Comparison of ENCODE assay signal across 9 mouse cellular contexts in genomic region chr9:44723008-44723407, GRCm38 (mm10). TPM values are rescaled to one million over a fixed set of nuclear protein-coding genes. Genes with fewer than 3 reads are reported as not detected.
A peak's percentile ranks its signal among the peaks of the same experiment; 100 is the strongest.
DNase-seq lines count a peak whose midpoint lies in the region; ATAC-seq lines count a peak whose summit lies in the region.
"Had no signal": no experiment of that assay in that cellular context is flagged by ENCODE, and none has a peak within 500 bp of the region (broad histone marks: within the 10 kb centered on the region; RNA-seq: fewer than 3 reads in every experiment).

No protein-coding gene starts in this region.

- H3K4me2 ChIP-seq in heart, embryonic 14.5 days (ENCODE audit: low read length) = no peak overlapping the region
- H3K4me2 ChIP-seq in limb, embryonic 15.5 days = no peak overlapping the region

- no peaks in the 10 kb centered on the region for H3K9me3 ChIP-seq in heart, embryonic 14.5 days (ENCODE audit: control insufficient read depth, low read length)
- no peaks in the 10 kb centered on the region for H3K9me3 ChIP-seq in limb, embryonic 15.5 days

- peak overlapping the region; percentile 21; the same call in 1 of the 2 replicates for H3K9ac ChIP-seq in heart, embryonic 14.5 days (ENCODE audit: low read length)
- no peak overlapping the region for H3K9ac ChIP-seq in limb, embryonic 15.5 days

- peaks cover 43 to 66% of the 10 kb centered on the region in 2 experiments for H3K4me1 ChIP-seq in heart, embryonic 14.5 days (ENCODE audit: control insufficient read depth in 2 of 2, insufficient read depth in 2 of 2, low read length in 2 of 2)
- H3K4me1 ChIP-seq in limb, embryonic 15.5 days = peaks cover 72% of the 10 kb centered on the region

- H3K27ac ChIP-seq in heart, embryonic 14.5 days (replicated peaks in 1 of 2; ENCODE audit: control insufficient read depth in 1 of 2, insufficient read depth in 1 of 2, low read depth in 2 of 2, low read length in 2 of 2) = peak overlapping the region; percentile 40 to 66
- H3K27ac ChIP-seq in limb, embryonic 15.5 days = peak overlapping the region; percentile 61; the same call in 1 of the 2 replicates

- peaks cover 27% of the 10 kb centered on the region; the same call in 1 of the 2 replicates for H3K36me3 ChIP-seq in heart, embryonic 14.5 days (ENCODE audit: control insufficient read depth, insufficient read depth, low read length)
- H3K36me3 ChIP-seq in limb, embryonic 15.5 days = peaks cover 47% of the 10 kb centered on the region

- no peaks in the 10 kb centered on the region for H3K27me3 ChIP-seq in heart, embryonic 14.5 days (ENCODE audit: control insufficient read depth, insufficient read depth, low read length)
- no peaks in the 10 kb centered on the region for H3K27me3 ChIP-seq in limb, embryonic 15.5 days

- WGBS in heart, embryonic 14.5 days = 37% methylated on average over 7 of the region's 7 CpGs
- WGBS in limb, embryonic 15.5 days = 46% methylated on average over 7 of the region's 7 CpGs

- ATAC-seq in heart, embryonic 14.5 days (ENCODE audit: insufficient number of reproducible peaks, insufficient read depth, low FRiP score, low read depth) = no peak
- ATAC-seq in limb, embryonic 15.5 days (ENCODE audit: insufficient number of reproducible peaks, low FRiP score, low TSS enrichment, low read depth) = no peak
- ATAC-seq in cerebellum, adult (ENCODE audit: insufficient number of reproducible peaks, low FRiP score, low TSS enrichment) = no peak
- ATAC-seq in activated CD4-positive, CD25-positive, alpha-beta regulatory T cell, adult 4 months = no peak

- no peak overlapping the region for H3K4me3 ChIP-seq in heart, embryonic 14.5 days (ENCODE audit: control insufficient read depth in 1 of 2, insufficient read depth in 1 of 2, low read depth in 1 of 2, low read length in 2 of 2)
- H3K4me3 ChIP-seq in limb, embryonic 15.5 days = no peak overlapping the region

- DNase-seq in cerebellum, adult 11-12 months = peak; percentile 18
- DNase-seq in cerebellum, adult 8-10 months = no peak
- DNase-seq in 416B (ENCODE audit: low read depth) = peak; percentile 76
- DNase-seq in thymus, postnatal 4 days = no peak

RNA-seq across cellular contexts. Expression of gene Phldb1, which starts 12.0 kb away (rescaled TPM):
- 23.2 and 25.4 TPM in 2 replicates for polyA plus RNA-seq in heart, embryonic 14.5 days (2014; fragmentation: Nextera tagmentation; extraction: Ambion mirVana)
- polyA plus RNA-seq in limb, embryonic 15.5 days (2015; fragmentation: Nextera tagmentation; extraction: Ambion mirVana) = 37.8 and 39.2 TPM in 2 replicates
- polyA plus RNA-seq in activated CD4-positive, CD25-positive, alpha-beta regulatory T cell, adult 4 months (2017; shearing (Covaris generic)) = under 1 TPM in 1 of 2 experiments, not detected in 1; 0.30 TPM

RNA-seq across cellular contexts. Expression of gene Arcn1, which starts 44.6 kb away (rescaled TPM):
- 126 and 131 TPM in 2 replicates for polyA plus RNA-seq in heart, embryonic 14.5 days (2014; fragmentation: Nextera tagmentation; extraction: Ambion mirVana)
- polyA plus RNA-seq in limb, embryonic 15.5 days (2015; fragmentation: Nextera tagmentation; extraction: Ambion mirVana) = 221 and 223 TPM in 2 replicates
- 10 to 100 TPM; 83.9 to 84.2 TPM for polyA plus RNA-seq in activated CD4-positive, CD25-positive, alpha-beta regulatory T cell, adult 4 months (2017; shearing (Covaris generic))

RNA-seq across cellular contexts. Expression of gene Ift46, which starts 44.7 kb away (rescaled TPM):
- 67.7 and 73.8 TPM in 2 replicates for polyA plus RNA-seq in heart, embryonic 14.5 days (2014; fragmentation: Nextera tagmentation; extraction: Ambion mirVana)
- 106 and 117 TPM in 2 replicates for polyA plus RNA-seq in limb, embryonic 15.5 days (2015; fragmentation: Nextera tagmentation; extraction: Ambion mirVana)
- polyA plus RNA-seq in activated CD4-positive, CD25-positive, alpha-beta regulatory T cell, adult 4 months (2017; shearing (Covaris generic)) = 10 to 100 TPM; 62.3 to 65.5 TPM

RNA-seq across cellular contexts. Expression of gene Treh, which starts 50.0 kb away (rescaled TPM):
- polyA plus RNA-seq in heart, embryonic 14.5 days (2014; fragmentation: Nextera tagmentation; extraction: Ambion mirVana) = not detected in 2 replicates
- not detected in 2 replicates for polyA plus RNA-seq in limb, embryonic 15.5 days (2015; fragmentation: Nextera tagmentation; extraction: Ambion mirVana)
- polyA plus RNA-seq in activated CD4-positive, CD25-positive, alpha-beta regulatory T cell, adult 4 months (2017; shearing (Covaris generic)) = not detected
- polyA plus RNA-seq: neural tube, embryonic 11.5 days had no signal

Comparison
In these comparisons a context has a peak if more than half of its experiments do, and no peak if none do; other contexts are left out.
1. DNase-seq: peak in cerebellum, adult 11-12 months (single experiment) and 416B (single experiment); none in cerebellum, adult 8-10 months (single experiment) and thymus, postnatal 4 days (single experiment).
2. RNA of gene Phldb1, which starts 12.0 kb away (polyA plus RNA-seq): 37.8 to 39.2 TPM in limb, embryonic 15.5 days and 23.2 to 25.4 TPM in heart, embryonic 14.5 days; 0.30 TPM in activated CD4-positive, CD25-positive, alpha-beta regulatory T cell, adult 4 months; every median in the first group is over 10 times any median in the second.